Mouse (Mus musculus) 416B (cell line): Measurements from ENCODE around the gene Gm20481.
"Not testable (repeated sequence)": the region's sequence is repeated elsewhere in the genome, so short reads cannot be mapped to it uniquely, and the experiment has no call there.

Source experiments
- DNase-seq: peaks from one replicate; pipeline ENCODE4 v3.0.0; 2011; ENCODE audit warnings: low read depth

Gm20481 gene

DNA sequence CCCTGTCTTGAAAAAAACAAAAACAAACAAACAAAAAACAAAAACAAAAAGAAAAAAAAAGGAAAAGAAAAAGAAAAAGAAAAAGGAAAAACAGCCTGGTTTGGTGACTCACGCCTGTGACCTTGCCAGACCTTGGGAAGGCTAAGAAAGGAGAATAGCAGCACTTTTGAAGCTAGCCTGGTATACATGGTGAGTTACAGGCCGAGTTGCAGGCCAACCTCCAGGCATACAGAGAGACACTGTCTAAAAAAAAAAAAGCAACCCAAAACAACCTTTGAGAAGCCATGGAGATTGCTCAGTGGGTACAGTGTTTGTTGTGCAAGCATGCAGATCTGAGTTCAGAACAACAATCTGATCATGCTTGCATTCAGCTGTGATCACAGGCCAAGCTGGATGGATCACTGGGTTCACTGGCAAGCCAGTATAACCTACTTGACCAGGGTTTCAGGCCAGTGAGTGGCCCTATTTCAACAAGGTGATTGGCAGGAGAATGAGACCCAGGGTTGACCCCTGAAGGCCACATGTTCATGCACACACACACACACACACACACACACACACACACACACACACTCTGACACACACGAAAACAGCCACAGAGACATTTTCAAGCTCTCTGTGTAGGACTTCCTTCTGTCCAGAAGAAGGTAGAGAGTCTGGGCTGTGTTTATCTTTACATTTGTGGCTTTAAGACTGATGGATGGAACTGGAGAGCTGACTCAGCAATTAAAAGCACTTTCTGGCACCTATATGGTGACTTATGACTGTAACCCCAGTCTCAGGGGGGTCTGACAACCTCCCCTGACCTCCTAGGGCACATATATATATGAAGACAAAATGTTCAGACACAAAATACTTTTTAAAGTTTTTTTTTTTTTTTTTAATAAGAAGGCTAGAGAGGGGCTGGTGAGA, 6.1 kb downstream of the Gm20481 start:
- no peak for DNase-seq

DNA sequence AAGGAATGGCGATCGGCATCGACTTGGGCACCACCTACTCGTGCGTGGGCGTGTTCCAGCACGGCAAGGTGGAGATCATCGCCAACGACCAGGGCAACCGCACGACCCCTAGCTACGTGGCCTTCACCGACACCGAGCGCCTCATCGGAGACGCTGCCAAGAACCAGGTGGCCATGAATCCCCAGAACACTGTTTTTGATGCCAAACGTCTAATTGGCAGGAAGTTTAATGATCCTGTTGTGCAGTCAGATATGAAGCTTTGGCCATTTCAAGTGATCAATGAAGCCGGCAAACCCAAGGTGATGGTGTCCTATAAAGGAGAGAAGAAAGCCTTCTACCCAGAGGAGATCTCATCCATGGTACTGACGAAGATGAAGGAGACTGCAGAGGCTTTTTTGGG, 7.3 kb downstream of the Gm20481 start:
- DNase-seq = no peak

GRCm38 (mm10) chr17:34978239-34978638, 8.5 kb downstream of the Gm20481 start:
- no peak for DNase-seq

DNA sequence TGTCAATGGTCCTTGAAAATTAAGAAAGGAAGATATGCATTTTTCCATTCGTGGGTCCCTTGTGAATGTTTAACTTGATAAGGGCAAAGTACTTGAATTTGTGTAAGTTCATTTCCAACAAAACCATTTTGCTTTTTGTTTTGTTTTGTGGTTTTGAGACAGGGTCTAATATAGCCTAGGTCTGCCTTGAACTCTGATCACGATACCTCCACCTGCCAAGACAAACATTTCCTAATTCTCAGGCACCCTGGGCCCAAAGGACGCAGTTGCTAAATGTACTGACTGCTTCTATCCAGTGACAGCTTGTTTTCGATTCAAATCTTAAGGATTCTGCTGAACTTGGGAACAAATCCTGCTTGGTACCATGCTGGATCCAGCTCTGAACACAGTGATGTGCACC, 9.9 kb downstream of the Gm20481 start:
- no peak for DNase-seq

GRCm38 (mm10) chr17:34980655-34981054, 10.9 kb downstream of the Gm20481 start:
- peak; percentile 89 for DNase-seq

DNA sequence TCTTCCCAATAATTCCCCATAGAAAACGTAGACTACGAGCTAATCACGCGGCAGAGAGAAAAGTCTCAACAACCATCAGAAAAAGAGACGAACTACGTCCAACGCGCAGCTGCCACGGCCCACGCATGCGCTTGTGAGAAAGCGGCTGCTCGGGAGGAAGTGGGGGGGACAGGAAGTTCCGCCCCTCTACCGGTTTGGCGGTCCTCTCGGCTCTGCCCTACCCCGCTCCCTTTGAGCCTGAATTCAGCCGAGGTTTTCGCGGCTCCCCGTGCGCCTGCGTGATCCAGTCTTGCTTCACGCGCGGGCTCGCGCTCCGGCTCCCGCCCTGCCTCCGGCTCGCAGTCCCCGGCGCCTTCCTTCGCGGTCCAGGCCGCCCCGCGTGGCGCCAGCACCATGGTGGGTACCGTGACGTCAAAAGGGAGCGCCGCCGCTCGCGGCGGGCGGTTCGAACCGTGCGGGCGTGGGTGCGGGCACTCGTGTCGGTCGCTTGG, 12.0 kb downstream of the Gm20481 start, which contains the start of gene Lsm2:
TSS of gene Lsm2 (plus strand) at position 173 of the 491 bp plus-strand sequence.
- DNase-seq = peak; percentile 95

- peak; percentile 80 for DNase-seq
Measured at GRCm38 (mm10) chr17:34982328-34982727, 12.6 kb downstream of the Gm20481 start.

- peak; percentile 75 for DNase-seq
Measured at GRCm38 (mm10) chr17:34984218-34984617, 14.5 kb downstream of the Gm20481 start.

DNA sequence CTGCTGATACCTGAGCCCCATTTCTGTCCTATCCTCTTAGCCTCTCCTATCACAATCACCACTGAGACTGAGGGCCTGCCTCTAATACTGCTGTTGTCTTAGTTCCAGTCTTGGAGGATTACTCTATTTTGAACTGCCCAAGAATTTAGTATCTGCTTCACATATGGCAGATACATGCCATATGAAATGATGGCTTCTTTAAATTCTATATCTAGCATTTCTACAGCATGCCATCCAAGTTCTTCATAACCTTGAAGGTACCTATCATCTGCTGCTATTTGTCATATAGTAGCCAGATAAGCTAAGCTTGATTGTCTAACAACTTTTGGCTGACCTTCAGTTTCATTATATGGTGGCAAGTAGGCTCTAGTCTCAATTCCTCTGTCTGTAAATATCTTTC, 25.0 kb downstream of the Gm20481 start:
- DNase-seq = no peak

- not testable (repeated sequence) for DNase-seq
Measured at GRCm38 (mm10) chr17:34995192-34995591, 25.5 kb downstream of the Gm20481 start.

DNA sequence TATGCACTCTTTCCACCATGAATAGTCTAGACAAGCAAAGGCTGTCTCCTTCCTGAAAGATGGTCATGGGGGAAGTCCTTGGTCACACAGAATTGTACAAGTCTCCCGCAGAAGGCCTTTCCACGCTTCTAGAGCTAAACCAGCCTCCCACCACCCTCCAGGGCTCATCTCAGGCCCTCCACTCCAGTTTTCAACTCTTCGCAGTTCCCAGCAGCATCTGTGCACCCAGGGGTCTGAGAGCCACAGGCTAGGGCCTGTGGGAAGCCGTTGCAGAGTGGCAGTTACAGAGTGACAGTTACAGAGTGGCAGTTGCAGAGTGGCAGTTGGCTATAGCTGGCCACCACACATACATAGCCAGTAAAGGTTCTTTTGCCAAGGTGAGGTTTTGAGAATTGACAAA, 26.2 kb downstream of the Gm20481 start:
- DNase-seq = not testable (repeated sequence)

DNA sequence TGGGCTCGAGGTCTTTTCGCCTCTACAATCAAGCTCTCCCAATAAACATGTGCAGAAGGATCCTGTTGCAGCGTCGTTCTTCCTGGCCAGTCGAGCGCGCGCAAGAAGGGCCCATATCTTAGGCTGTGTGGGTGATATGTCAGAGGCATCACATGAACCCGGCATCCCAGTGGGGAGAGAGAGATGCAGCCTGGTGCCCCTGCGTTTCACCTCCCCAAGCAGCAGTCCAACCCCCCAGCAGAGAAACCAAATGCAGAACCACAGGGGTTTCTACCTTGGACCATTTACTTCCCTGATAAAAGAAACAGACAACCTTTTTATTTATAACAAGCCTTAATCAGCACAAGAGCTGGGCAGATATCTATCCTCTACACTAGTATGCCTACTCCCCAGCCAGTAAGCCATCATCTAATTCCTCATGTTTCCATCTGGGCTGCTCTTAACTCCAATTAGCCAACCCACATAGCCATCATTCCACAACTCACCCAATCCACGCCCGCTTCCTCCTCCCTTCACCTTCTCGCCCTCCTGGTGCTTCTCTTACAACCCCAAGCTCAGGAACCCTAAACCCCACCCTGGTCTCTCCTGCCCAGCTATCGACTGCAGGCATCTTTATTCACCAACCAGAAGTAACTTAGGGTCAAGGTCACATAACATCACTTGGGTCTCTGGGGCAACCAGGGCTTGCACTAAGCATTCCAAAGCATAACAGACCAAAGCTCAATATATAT, 26.9 kb downstream of the Gm20481 start:
- no peak for DNase-seq

- DNase-seq = no peak
Measured at GRCm38 (mm10) chr17:34997142-34997483, 27.4 kb downstream of the Gm20481 start.

DNA sequence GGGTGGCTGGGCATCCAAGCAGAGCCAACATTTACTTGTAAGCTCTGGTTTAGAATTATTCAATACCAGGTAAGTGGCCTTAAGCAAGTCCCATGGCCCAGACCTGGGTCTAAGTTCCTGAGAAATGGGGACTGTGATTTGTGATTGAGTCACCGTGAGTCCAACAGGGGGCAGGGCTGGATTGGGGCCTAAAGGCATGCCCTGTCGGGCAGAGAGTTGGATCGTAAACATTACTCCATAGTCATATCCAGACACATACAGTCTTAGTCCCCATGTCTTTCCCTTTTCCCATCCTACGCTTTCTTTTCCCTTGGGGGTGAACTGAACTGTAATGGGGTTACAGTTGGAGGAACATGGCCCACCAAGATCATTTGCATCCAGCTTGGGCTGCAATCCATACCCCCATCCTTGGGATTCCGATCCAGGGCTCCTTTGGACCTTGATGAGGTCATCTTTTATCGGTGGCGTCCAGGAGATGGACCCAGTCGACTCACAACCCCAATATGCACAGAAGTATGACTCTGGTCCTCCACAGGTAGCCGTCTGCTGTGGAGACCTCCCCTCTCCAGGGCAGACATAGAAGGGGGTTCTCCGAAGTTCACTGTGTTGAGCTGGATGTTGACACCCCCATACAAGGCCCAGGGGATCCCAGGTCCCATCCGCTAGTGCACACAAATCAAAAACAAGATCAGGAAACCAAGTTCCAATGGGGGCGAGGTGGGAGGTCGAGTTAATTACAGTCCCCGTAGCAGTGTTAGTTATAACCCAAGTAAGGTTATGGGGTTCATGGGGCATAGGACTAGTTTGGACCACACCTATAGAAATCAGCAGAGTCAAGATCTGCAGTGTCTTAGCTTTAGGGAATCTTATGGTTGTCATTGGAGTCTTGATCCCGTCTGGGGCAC, 29.1 kb downstream of the Gm20481 start:
- no peak for DNase-seq

GRCm38 (mm10) chr17:34999871-35000716, 30.4 kb downstream of the Gm20481 start:
- DNase-seq = peak; percentile 79

- peak; percentile 95 for DNase-seq
Measured at GRCm38 (mm10) chr17:35000717-35001451, 31.2 kb downstream of the Gm20481 start, which contains the start of gene Vars. Gene Vars, plus strand, starts transcription at chr17:35000987.

GRCm38 (mm10) chr17:35001452-35002152, 31.9 kb downstream of the Gm20481 start:
- peak; percentile 95 for DNase-seq

- peak; percentile 89 for DNase-seq
Measured at GRCm38 (mm10) chr17:35002153-35002865, 32.6 kb downstream of the Gm20481 start.
